Mouse (Mus musculus): ENCODE measurements around the gene Terf2ip.

DNA sequence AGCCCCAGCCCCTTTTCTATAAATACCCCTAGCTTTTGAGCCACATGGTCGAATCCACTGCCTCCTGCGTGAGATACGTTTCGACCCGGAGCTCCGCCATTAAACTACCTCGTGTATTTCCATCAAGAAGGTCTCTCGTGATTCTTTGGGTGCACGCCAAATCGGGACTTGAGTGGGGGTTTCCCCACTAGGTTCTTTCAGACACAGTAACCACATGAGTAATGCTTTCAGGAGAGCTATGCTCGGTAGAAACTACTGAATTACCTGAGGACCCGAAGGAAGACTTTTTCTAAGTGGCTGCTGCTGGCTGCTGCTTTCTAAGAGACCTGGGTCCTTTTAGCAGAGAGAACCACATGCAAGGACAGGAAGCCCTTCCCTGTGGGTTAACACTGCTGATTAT is 37.1 kb upstream of the Terf2ip start:
- no peak for TF ChIP-seq EP300 (IDR thresholded peaks at IDR 0.05; ENCODE audit: low read depth)
- TF ChIP-seq CTCF (IDR thresholded peaks at IDR 0.05; ENCODE audit: low read depth): no peak
